Mouse (Mus musculus) hindbrain, postnatal 0 days (tissue): ENCODE results near the gene Zfp652. TPM values are rescaled to one million over a fixed set of nuclear protein-coding genes. Genes with fewer than 3 reads are reported as not detected.

Source experiments
- ATAC-seq: fragments of 200-750 bp; cut with Nextera tagmentation; 2 replicates; pipeline ENCODE4 v1.8.0; 2017; ENCODE audit warnings: mild to moderate bottlenecking, moderate TSS enrichment, moderate library complexity
- DNase-seq: peaks from one replicate; pipeline ENCODE4 v3.0.0-alpha.2; 2015; ENCODE audit warnings: low spot score
- H3K27ac ChIP-seq: fragments of 300-500 bp; sonication (generic); 2 replicates; pipeline ENCODE4 v1.5.1; 2014; ENCODE audit warnings: mild to moderate bottlenecking
- H3K27me3 ChIP-seq: fragments of 300-500 bp; sonication (generic); 2 replicates; pipeline ENCODE4 v1.6.1; 2014; ENCODE audit warnings: low read length, mixed read lengths; ENCODE audit not compliant: insufficient read depth
- H3K36me3 ChIP-seq: fragments of 300-500 bp; sonication (generic); 2 replicates; pipeline ENCODE4 v1.6.1; 2014; ENCODE audit warnings: low read length, mixed read lengths; ENCODE audit not compliant: insufficient read depth
- H3K4me1 ChIP-seq: fragments of 300-500 bp; sonication (generic); 2 replicates; pipeline ENCODE4 v1.6.1; 2014; ENCODE audit warnings: antibody characterized with exemption, low read length, mixed read lengths; ENCODE audit not compliant: insufficient read depth
- H3K4me2 ChIP-seq: fragments of 300-500 bp; sonication (generic); 2 replicates; pipeline ENCODE4 v1.6.1; 2014; ENCODE audit warnings: low read depth, mild to moderate bottlenecking, low read length, moderate library complexity, mixed read lengths
- H3K4me3 ChIP-seq: fragments of 300-500 bp; sonication (generic); 2 replicates; pipeline ENCODE4 v1.5.1; 2014; ENCODE audit warnings: low read length
- H3K9ac ChIP-seq: fragments of 300-500 bp; sonication (generic); replicated peaks from 2 replicates; pipeline ENCODE4 v1.6.1; 2014; ENCODE audit warnings: mild to moderate bottlenecking, low read length, moderate library complexity, mixed read lengths
- H3K9me3 ChIP-seq: fragments of 300-500 bp; sonication (generic); 2 replicates; pipeline ENCODE4 v1.6.1; 2016; ENCODE audit warnings: low read length, mixed read lengths
- CTCF ChIP-seq: IDR thresholded peaks from 2 replicates; pipeline ENCODE4 v1.5.1; 2016; ENCODE audit warnings: antibody characterized with exemption, control low read depth, low read depth
- WGBS: fragments of 180-500 bp; shearing (Covaris S2); extraction: QIAGEN DNeasy Blood & Tissue Kit; methylation state at CpG from one replicate; pipeline ENCODE4 v1.1.7; 2014; 5-methylcytosine and 5-hydroxymethylcytosine counted together
- polyA plus RNA-seq: library from polyadenylated mRNA; unstranded; fragments of >200 nt; fragmentation: Nextera tagmentation; extraction: Ambion mirVana; gene quantifications from 2 replicates; pipeline ENCODE4 v1.2.1, GENCODE M21; 2015
- total RNA-seq: library from RNA; depleted of rRNA; stranded (reverse); fragments of >200 nt; gene quantifications from 2 replicates; pipeline ENCODE4 v1.2.3, GENCODE M21; 2014

Gene Zfp652
- total and polyA plus RNA-seq, 2 experiments from 2014 or later = 15.2 to 23.0 TPM

- no peaks in the 10 kb centered on the region for H3K9me3 ChIP-seq
- 91% methylated on average over 3 of the region's 3 CpGs for WGBS
- no peak overlapping the region for H3K4me3 ChIP-seq
- no peak overlapping the region for H3K9ac ChIP-seq
- no peaks in the 10 kb centered on the region for H3K4me1 ChIP-seq
- no peak overlapping the region for H3K27ac ChIP-seq
- ATAC-seq (no peak), DNase-seq (no peak)
- H3K4me2 ChIP-seq = no peak overlapping the region
- no peaks in the 10 kb centered on the region for H3K36me3 ChIP-seq
- TF ChIP-seq CTCF = no peak
- no peaks in the 10 kb centered on the region for H3K27me3 ChIP-seq
Measured at GRCm38 (mm10) chr11:95689544-95689943, 22.9 kb upstream of the Zfp652 start.

DNA sequence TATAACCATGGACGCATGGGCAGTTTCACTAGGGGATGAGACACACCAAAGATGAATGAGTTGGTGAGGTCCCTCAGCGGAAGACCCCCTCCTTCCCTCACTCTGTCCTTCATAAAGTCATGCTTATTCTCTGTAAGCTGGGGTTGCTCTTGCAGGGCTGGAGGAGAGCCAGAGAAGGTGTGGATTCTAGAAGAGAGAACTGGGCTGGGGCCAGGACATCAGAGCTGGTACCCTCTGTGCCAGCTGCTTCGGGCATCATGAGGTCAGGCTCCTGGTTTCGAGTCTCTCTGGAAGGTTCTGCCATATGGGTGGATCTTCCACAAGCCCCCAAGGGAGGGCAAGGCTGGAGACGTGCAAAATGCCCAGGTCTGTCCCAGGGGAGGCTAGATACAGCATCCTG is 13.9 kb upstream of the Zfp652 start:
- no peak for TF ChIP-seq CTCF
- H3K27me3 ChIP-seq = no peaks in the 10 kb centered on the region
- no peaks in the 10 kb centered on the region for H3K9me3 ChIP-seq
- H3K4me3 ChIP-seq = no peak overlapping the region
- ATAC-seq = no peak
- no peak for DNase-seq
- no peak overlapping the region for H3K4me2 ChIP-seq
- no peak overlapping the region for H3K9ac ChIP-seq
- H3K27ac ChIP-seq = no peak overlapping the region
- H3K36me3 ChIP-seq = no peaks in the 10 kb centered on the region
- H3K4me1 ChIP-seq = no peaks in the 10 kb centered on the region
- 71% methylated on average over 5 of the region's 5 CpGs for WGBS

- Histone ChIP-seq H3K27ac (no peak overlapping the region), H3K36me3 (no peaks in the 10 kb centered on the region), H3K4me1 (no peaks in the 10 kb centered on the region), H3K9ac (no peak overlapping the region), H3K9me3 (no peaks in the 10 kb centered on the region), H3K4me3 (no peak overlapping the region), H3K27me3 (no peaks in the 10 kb centered on the region), H3K4me2 (no peak overlapping the region)
- no peak for TF ChIP-seq CTCF
- no peak for ATAC-seq
- DNase-seq = no peak
- 93% methylated on average over 13 of the region's 13 CpGs for WGBS
Measured at GRCm38 (mm10) chr11:95700778-95701739, 11.4 kb upstream of the Zfp652 start.

DNA sequence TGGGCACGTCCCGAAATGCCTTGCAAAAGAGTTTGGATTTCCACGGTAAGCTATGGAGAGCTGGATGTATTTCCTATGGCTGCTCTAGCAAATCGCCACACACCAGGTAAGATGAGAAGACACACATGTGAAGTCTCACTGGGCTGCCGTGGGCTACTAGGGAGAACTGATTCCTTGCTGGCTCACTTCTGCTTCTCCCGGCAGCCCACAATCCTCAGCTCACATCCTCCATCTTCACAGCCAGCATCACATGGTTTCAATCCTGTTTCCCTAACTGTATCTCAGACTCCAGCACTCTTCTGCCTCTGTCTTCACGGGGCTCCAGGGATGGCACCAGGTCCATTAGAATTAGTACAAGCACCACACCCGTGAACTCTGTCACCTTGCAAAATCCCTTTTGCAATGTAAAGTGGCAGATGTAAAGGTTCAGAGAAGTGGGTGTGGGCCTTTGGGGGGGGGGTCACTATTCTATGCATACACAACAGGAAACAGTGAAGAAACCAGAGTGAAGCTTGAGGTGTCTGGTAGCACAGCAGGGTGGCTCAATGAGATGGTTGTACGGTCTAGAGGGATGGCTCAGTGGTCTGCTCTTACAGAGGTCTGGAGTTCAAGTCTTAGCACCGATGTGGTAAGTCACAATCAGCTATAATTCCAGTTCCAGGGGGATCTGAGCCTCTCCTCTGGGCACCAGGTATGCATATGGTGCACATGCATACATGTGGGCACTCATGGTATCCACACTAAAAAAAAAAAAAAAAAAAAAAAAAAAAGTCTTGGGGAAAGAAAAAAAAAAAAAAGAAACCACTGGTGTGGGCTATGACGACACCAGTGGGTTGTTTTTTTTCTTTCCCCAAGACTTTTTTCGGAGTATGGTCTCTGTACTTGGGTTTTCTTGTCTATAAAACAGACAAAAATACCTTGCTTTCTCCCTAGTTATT is 8.2 kb upstream of the Zfp652 start:
- Histone ChIP-seq H3K36me3 (no peaks in the 10 kb centered on the region), H3K9me3 (no peaks in the 10 kb centered on the region), H3K4me3 (no peak overlapping the region), H3K9ac (no peak overlapping the region), H3K4me1 (no peaks in the 10 kb centered on the region), H3K4me2 (no peak overlapping the region), H3K27me3 (no peaks in the 10 kb centered on the region), H3K27ac (no peak overlapping the region)
- DNase-seq = no peak
- WGBS = 91% methylated on average over 12 of the region's 12 CpGs
- no peak for TF ChIP-seq CTCF
- ATAC-seq = no peak

- ATAC-seq = no peak
- no peak overlapping the region for H3K4me3 ChIP-seq
- H3K9me3 ChIP-seq = no peaks in the 10 kb centered on the region
- H3K27me3 ChIP-seq = no peaks in the 10 kb centered on the region
- H3K4me2 ChIP-seq = no peak overlapping the region
- no peaks in the 10 kb centered on the region for H3K36me3 ChIP-seq
- TF ChIP-seq CTCF = no peak
- WGBS = 56% methylated on average over 4 of the region's 4 CpGs
- no peak overlapping the region for H3K27ac ChIP-seq
- H3K4me1 ChIP-seq = no peaks in the 10 kb centered on the region
- H3K9ac ChIP-seq = no peak overlapping the region
- DNase-seq = no peak
Measured at GRCm38 (mm10) chr11:95704970-95705330, 7.5 kb upstream of the Zfp652 start.

GRCm38 (mm10) chr11:95709534-95710040 is 2.9 kb upstream of the Zfp652 start:
- Histone ChIP-seq H3K27me3 (no peaks in the 10 kb centered on the region), H3K27ac (no peak overlapping the region), H3K9ac (no peak overlapping the region), H3K4me3 (no peak overlapping the region), H3K4me2 (no peak overlapping the region), H3K9me3 (no peaks in the 10 kb centered on the region), H3K4me1 (peaks cover 8% of the 10 kb centered on the region), H3K36me3 (no peaks in the 10 kb centered on the region)
- no peak for TF ChIP-seq CTCF
- WGBS = 94% methylated on average over 6 of the region's 6 CpGs
- DNase-seq = no peak
- ATAC-seq = no peak
